Mouse (Mus musculus): Measurements from ENCODE around the gene Efcc1. TPM values are rescaled to one million over a fixed set of nuclear protein-coding genes. Genes with fewer than 3 reads are reported as not detected.
A peak's percentile ranks its signal among the peaks of the same experiment; 100 is the strongest.

Gene Efcc1
- polyA plus RNA-seq, 1 experiment from 2014 or later, result 0.76 TPM

DNA sequence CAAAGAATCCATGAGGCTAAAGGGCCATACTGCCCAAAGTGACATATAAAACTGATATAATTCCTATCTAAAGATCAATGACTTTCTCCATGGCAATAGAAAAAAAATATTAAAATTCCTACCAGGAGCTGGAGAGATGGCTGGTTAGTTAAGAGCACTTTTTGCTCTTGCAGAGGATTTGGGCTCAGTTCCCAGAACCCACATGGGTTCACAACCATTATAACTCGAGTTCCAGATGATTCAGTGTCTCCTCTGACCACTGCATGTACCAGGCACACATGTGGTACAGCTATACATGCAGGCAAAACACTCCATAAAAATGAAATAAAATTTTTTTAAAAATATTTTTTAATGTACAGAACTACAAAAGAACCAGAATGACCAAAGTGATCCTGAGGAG, 43.8 kb downstream of the Efcc1 start:
- no peak for ATAC-seq (ENCODE audit: insufficient number of reproducible peaks, insufficient read depth, low FRiP score, low read depth)
- no peak overlapping the region for H3K4me3 ChIP-seq (ENCODE audit: control insufficient read depth in 1 of 2, insufficient read depth in 1 of 2, low read depth in 1 of 2, low read length in 2 of 2)
- H3K9me3 ChIP-seq (ENCODE audit: control insufficient read depth, low read length), result no peaks in the 10 kb centered on the region
- 59% methylated on average over 1 of the region's 1 CpGs for WGBS
- H3K36me3 ChIP-seq (ENCODE audit: control insufficient read depth, insufficient read depth, low read length), result no peaks in the 10 kb centered on the region
- H3K4me1 ChIP-seq (ENCODE audit: control insufficient read depth in 2 of 2, insufficient read depth in 2 of 2, low read length in 2 of 2), result peaks cover 13 to 14% of the 10 kb centered on the region in 2 experiments
- H3K27me3 ChIP-seq (ENCODE audit: control insufficient read depth, insufficient read depth, low read length), result peaks cover 6% of the 10 kb centered on the region; the same call in 1 of the 2 replicates
- H3K9ac ChIP-seq (ENCODE audit: low read length), result no peak overlapping the region
- H3K27ac ChIP-seq (replicated peaks in 1 of 2; ENCODE audit: control insufficient read depth in 1 of 2, insufficient read depth in 1 of 2, low read depth in 2 of 2, low read length in 2 of 2), result no peak overlapping the region
- no peak overlapping the region for H3K4me2 ChIP-seq (ENCODE audit: low read length)

DNA sequence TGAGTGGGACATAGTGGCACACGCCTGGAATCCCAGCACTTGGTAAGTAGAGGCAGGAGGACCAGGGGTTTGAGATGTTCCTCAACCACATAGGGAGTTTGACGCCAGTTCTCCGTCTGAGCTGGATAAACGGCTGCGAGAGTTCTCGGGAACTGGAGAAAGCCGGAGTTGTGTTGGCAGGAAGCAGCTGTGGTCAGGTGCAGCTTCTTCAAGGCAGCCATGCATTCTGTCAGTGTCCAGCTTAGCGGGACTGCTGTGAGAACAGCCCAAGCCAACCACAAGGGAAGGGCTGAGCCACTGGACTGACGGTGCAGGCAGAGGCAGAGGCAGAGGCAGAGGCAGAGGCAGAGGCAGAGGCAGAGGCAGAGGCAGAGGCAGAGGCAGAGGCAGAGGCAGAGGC, 44.2 kb downstream of the Efcc1 start:
- ATAC-seq (ENCODE audit: insufficient number of reproducible peaks, insufficient read depth, low FRiP score, low read depth), result no peak
- no peak overlapping the region for H3K4me2 ChIP-seq (ENCODE audit: low read length)
- no peaks in the 10 kb centered on the region for H3K9me3 ChIP-seq (ENCODE audit: control insufficient read depth, low read length)
- H3K4me3 ChIP-seq (ENCODE audit: control insufficient read depth in 1 of 2, insufficient read depth in 1 of 2, low read depth in 1 of 2, low read length in 2 of 2), result no peak overlapping the region
- H3K4me1 ChIP-seq (ENCODE audit: control insufficient read depth in 2 of 2, insufficient read depth in 2 of 2, low read length in 2 of 2), result peaks cover 13 to 14% of the 10 kb centered on the region in 2 experiments
- H3K27ac ChIP-seq (replicated peaks in 1 of 2; ENCODE audit: control insufficient read depth in 1 of 2, insufficient read depth in 1 of 2, low read depth in 2 of 2, low read length in 2 of 2), result no peak overlapping the region
- no peak overlapping the region for H3K9ac ChIP-seq (ENCODE audit: low read length)
- peaks cover 6% of the 10 kb centered on the region; the same call in 1 of the 2 replicates for H3K27me3 ChIP-seq (ENCODE audit: control insufficient read depth, insufficient read depth, low read length)
- 82% methylated on average over 9 of the region's 9 CpGs for WGBS
- H3K36me3 ChIP-seq (ENCODE audit: control insufficient read depth, insufficient read depth, low read length), result no peaks in the 10 kb centered on the region

DNA sequence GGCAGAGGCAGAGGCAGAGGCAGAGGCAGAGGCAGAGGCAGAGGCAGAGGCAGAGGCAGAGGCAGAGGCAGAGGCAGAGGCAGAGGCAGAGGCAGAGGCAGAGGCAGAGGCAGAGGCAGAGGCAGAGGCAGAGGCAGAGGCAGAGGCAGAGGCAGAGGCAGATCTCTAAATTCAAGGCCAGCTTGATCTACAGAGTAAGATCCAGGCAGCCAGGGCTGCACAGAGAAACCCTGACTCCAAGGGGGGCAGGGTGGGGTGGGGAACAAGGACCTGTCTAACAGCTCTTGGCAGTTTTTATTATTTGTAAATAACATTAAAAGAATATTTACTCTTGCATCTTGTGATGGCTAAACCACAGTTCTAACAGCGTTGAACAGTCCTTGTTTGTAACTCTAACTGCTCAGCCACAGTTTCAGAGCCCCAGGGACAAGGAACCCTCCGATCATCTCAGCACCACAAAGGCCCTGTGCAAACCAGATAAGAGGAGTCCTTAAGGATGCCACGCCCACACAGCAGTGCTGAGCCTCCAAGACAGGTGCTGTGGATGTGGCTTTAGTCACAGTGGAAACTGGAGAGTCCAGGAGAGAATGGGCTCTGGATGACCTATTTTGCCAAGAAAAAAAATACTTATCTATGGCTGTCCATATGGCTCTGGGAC, 45.0 kb downstream of the Efcc1 start:
- Histone ChIP-seq H3K4me2 (ENCODE audit: low read length) (no peak overlapping the region), H3K4me1 (ENCODE audit: control insufficient read depth in 2 of 2, insufficient read depth in 2 of 2, low read length in 2 of 2) (peaks cover 13 to 14% of the 10 kb centered on the region in 2 experiments), H3K36me3 (ENCODE audit: control insufficient read depth, insufficient read depth, low read length) (no peaks in the 10 kb centered on the region), H3K27ac (replicated peaks in 1 of 2; ENCODE audit: control insufficient read depth in 1 of 2, insufficient read depth in 1 of 2, low read depth in 2 of 2, low read length in 2 of 2) (no peak overlapping the region), H3K9ac (ENCODE audit: low read length) (no peak overlapping the region), H3K27me3 (ENCODE audit: control insufficient read depth, insufficient read depth, low read length) (peaks cover 6% of the 10 kb centered on the region; the same call in 1 of the 2 replicates), H3K4me3 (ENCODE audit: control insufficient read depth in 1 of 2, insufficient read depth in 1 of 2, low read depth in 1 of 2, low read length in 2 of 2) (no peak overlapping the region), H3K9me3 (ENCODE audit: control insufficient read depth, low read length) (no peaks in the 10 kb centered on the region)
- no peak for ATAC-seq (ENCODE audit: insufficient number of reproducible peaks, insufficient read depth, low FRiP score, low read depth)
- WGBS, result 67% methylated on average over 3 of the region's 3 CpGs

DNA sequence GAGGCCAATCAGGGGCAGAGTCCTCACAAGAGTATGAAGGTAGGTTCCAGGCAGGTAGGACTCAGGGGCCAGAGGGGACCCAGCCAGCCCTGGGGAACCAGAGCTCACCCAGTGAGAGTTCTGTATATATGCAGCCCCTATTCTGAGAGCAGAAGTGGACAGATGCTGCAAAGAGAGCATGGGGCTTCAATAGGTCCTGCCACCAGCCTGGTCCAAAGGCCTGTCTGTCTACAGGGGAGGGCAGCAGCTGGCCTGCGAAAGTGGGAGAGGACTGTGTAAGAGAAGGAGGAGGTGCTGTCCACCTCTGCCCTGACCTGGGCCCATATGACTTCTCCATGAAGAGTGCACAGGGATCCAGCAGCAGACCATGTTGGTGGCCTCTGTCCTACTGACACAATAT, 46.0 kb downstream of the Efcc1 start:
- no peaks in the 10 kb centered on the region for H3K36me3 ChIP-seq (ENCODE audit: control insufficient read depth, insufficient read depth, low read length)
- H3K4me2 ChIP-seq (ENCODE audit: low read length), result no peak overlapping the region
- ATAC-seq (ENCODE audit: insufficient number of reproducible peaks, insufficient read depth, low FRiP score, low read depth), result no peak
- H3K9ac ChIP-seq (ENCODE audit: low read length), result no peak overlapping the region
- no peak overlapping the region for H3K27ac ChIP-seq (replicated peaks in 1 of 2; ENCODE audit: control insufficient read depth in 1 of 2, insufficient read depth in 1 of 2, low read depth in 2 of 2, low read length in 2 of 2)
- H3K27me3 ChIP-seq (ENCODE audit: control insufficient read depth, insufficient read depth, low read length), result peaks cover 6% of the 10 kb centered on the region; the same call in 1 of the 2 replicates
- peaks cover 13 to 14% of the 10 kb centered on the region in 2 experiments for H3K4me1 ChIP-seq (ENCODE audit: control insufficient read depth in 2 of 2, insufficient read depth in 2 of 2, low read length in 2 of 2)
- no peak overlapping the region for H3K4me3 ChIP-seq (ENCODE audit: control insufficient read depth in 1 of 2, insufficient read depth in 1 of 2, low read depth in 1 of 2, low read length in 2 of 2)
- no peaks in the 10 kb centered on the region for H3K9me3 ChIP-seq (ENCODE audit: control insufficient read depth, low read length)
- WGBS, result 70% methylated on average over 1 of the region's 1 CpGs

DNA sequence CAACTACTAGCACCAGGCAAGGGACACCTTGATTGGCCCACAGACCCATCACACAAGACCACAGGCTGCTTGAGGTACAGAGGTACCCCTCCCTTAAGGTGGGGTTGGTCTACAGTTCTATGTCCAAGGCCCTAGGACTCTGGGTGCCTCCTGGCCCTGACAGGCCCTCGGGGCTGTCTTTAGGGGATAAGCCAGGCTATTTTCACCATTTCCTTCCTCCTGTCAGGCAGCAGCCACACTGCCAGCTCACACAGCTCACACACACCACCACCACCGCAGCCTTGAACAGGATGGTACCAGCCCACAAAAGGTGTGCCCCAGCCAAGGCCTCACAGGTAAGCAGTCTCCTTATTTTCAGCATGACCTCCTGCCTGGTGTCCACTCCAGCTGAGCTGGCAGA, 47.2 kb downstream of the Efcc1 start, which contains the start of gene Gp9:
TSS of gene Gp9 (plus strand) at position 231 of the 400 bp plus-strand sequence.
- Histone ChIP-seq H3K9me3 (ENCODE audit: control insufficient read depth, low read length) (no peaks in the 10 kb centered on the region), H3K27ac (replicated peaks in 1 of 2; ENCODE audit: control insufficient read depth in 1 of 2, insufficient read depth in 1 of 2, low read depth in 2 of 2, low read length in 2 of 2) (0 out of 4 replicates have a peak within 1 kb of the TSS, but pooled peaks of 1 of the 2 experiments have one; percentile 24), H3K9ac (ENCODE audit: low read length) (no peak within 1 kb of the TSS), H3K27me3 (ENCODE audit: control insufficient read depth, insufficient read depth, low read length) (peaks cover 6% of the 10 kb centered on the region; the same call in 1 of the 2 replicates), H3K4me1 (ENCODE audit: control insufficient read depth in 2 of 2, insufficient read depth in 2 of 2, low read length in 2 of 2) (peaks cover 13 to 14% of the 10 kb centered on the region in 2 experiments), H3K36me3 (ENCODE audit: control insufficient read depth, insufficient read depth, low read length) (no peaks in the 10 kb centered on the region), H3K4me2 (ENCODE audit: low read length) (no peak within 1 kb of the TSS), H3K4me3 (ENCODE audit: control insufficient read depth in 1 of 2, insufficient read depth in 1 of 2, low read depth in 1 of 2, low read length in 2 of 2) (no peak within 1 kb of the TSS)
- ATAC-seq (ENCODE audit: insufficient number of reproducible peaks, insufficient read depth, low FRiP score, low read depth), result no peak
- 51% methylated on average over 2 of the region's 2 CpGs for WGBS

DNA sequence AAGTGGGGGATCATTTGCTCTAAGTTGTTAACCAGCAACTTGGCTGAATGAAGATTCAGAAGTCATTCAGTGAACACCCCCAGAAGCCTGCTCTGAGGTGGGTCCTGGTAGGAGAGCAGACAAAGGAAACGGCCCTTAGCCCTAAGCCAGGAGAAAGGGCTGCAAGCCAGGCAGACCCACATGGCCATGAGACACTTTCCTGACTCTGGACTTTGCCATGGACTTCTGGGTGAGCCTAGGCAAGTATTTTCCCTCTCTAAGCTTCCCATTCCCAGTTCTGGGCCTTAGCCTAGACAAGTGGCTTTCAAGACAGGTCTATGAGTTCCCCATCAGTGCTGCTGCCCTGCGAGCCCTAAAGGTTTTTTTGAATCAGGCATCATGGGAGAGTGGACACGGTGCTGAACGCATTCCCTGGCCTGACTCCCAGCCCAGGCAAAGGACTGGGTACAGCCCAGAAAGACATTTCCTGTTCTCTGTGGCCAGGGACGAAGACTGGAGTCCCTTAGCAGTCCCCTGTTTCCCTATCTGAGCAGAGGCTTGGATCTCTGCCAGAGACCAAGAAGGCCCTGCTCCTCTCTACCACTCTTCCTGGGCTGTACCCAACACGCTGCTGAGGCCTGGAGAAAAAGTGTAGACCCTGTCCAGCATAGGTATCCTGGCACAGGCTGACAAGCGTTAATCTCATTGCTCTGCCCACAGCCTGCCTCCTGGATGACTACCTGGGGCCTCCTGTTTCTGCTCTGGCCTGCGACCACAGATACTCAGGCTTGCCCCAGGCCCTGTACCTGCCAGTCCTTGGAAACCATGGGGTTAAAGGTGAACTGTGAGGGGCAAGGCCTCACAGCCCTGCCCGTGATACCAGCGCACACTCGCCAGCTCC, 47.9 kb downstream of the Efcc1 start:
- ATAC-seq (ENCODE audit: insufficient number of reproducible peaks, insufficient read depth, low FRiP score, low read depth), result 0 out of 2 replicates have a peak, but pooled peaks have one; percentile 57
- Histone ChIP-seq H3K27me3 (ENCODE audit: control insufficient read depth, insufficient read depth, low read length) (peaks cover 6% of the 10 kb centered on the region; the same call in 1 of the 2 replicates), H3K4me2 (ENCODE audit: low read length) (no peak overlapping the region), H3K36me3 (ENCODE audit: control insufficient read depth, insufficient read depth, low read length) (no peaks in the 10 kb centered on the region), H3K27ac (replicated peaks in 1 of 2; ENCODE audit: control insufficient read depth in 1 of 2, insufficient read depth in 1 of 2, low read depth in 2 of 2, low read length in 2 of 2) (0 out of 4 replicates have a peak overlapping the region, but pooled peaks of 1 of the 2 experiments have one; percentile 24), H3K9ac (ENCODE audit: low read length) (no peak overlapping the region), H3K4me1 (ENCODE audit: control insufficient read depth in 2 of 2, insufficient read depth in 2 of 2, low read length in 2 of 2) (peaks cover 13 to 14% of the 10 kb centered on the region in 2 experiments), H3K9me3 (ENCODE audit: control insufficient read depth, low read length) (no peaks in the 10 kb centered on the region), H3K4me3 (ENCODE audit: control insufficient read depth in 1 of 2, insufficient read depth in 1 of 2, low read depth in 1 of 2, low read length in 2 of 2) (no peak overlapping the region)
- WGBS, result 45% methylated on average over 11 of the region's 11 CpGs
